Mouse (Mus musculus) liver, postnatal 0 days (tissue): ENCODE measurements at regions not wholly inside any gene's neighbourhood (a gene's known extent, or its start where the extent isn't known, plus 50 kb on each side); places are given as distances from the start of the nearest gene placed in this dataset.

Source experiments
- CTCF ChIP-seq: sonication (generic); IDR thresholded peaks from 2 replicates; pipeline ENCODE4 v1.5.1; 2016; ENCODE audit warnings: antibody characterized with exemption, low read depth
- EP300 ChIP-seq: IDR thresholded peaks from 2 replicates; pipeline ENCODE4 v1.6.1; 2016; ENCODE audit warnings: antibody characterized with exemption, low read depth, mild to moderate bottlenecking

GRCm38 (mm10) chr1:154286080-154286479 is 85.1 kb downstream of the Zfp648 start:
- TF ChIP-seq CTCF (no peak), EP300 (no peak)
